Mouse (Mus musculus): ENCODE results near the gene Ccdc124. TPM values are rescaled to one million over a fixed set of nuclear protein-coding genes. Genes with fewer than 3 reads are reported as not detected.

Gene Ccdc124
- polyA plus RNA-seq, 1 experiment from 2014 or later = 162 TPM

- ATAC-seq (ENCODE audit: low FRiP score) = peak; percentile 10
- Histone ChIP-seq H3K36me3 (peaks cover 9% of the 10 kb centered on the region; the same call in 1 of the 2 replicates), H3K4me2 (peak overlapping the region; percentile 86), H3K9ac (replicated peaks) (peak overlapping the region; percentile 48), H3K27me3 (replicated peaks) (no peaks in the 10 kb centered on the region; the same call in 1 of the 2 replicates), H3K9me3 (replicated peaks) (no peaks in the 10 kb centered on the region), H3K27ac (replicated peaks) (peak overlapping the region; percentile 94), H3K4me1 (peaks cover 68% of the 10 kb centered on the region), H3K4me3 (replicated peaks) (peak overlapping the region; percentile 48)
- WGBS = 5% methylated on average over 12 of the region's 12 CpGs
These were observed 7.7 kb downstream of the Ccdc124 start for GRCm38 (mm10) chr8:70866001-70866520.

- Histone ChIP-seq H3K4me1 (peaks cover 68% of the 10 kb centered on the region), H3K27ac (replicated peaks) (peak overlapping the region; percentile 94), H3K4me3 (replicated peaks) (peak overlapping the region; percentile 48), H3K9ac (replicated peaks) (peak overlapping the region; percentile 61), H3K4me2 (peak overlapping the region; percentile 86), H3K9me3 (replicated peaks) (no peaks in the 10 kb centered on the region), H3K36me3 (peaks cover 9% of the 10 kb centered on the region; the same call in 1 of the 2 replicates), H3K27me3 (replicated peaks) (no peaks in the 10 kb centered on the region; the same call in 1 of the 2 replicates)
- peak; percentile 85 for ATAC-seq (ENCODE audit: low FRiP score)
- 0% methylated on average over 46 of the region's 46 CpGs for WGBS
These were observed 8.3 kb downstream of the Ccdc124 start for GRCm38 (mm10) chr8:70865350-70866000.

- no peaks in the 10 kb centered on the region for H3K9me3 ChIP-seq (replicated peaks)
- peak overlapping the region; percentile 94 for H3K27ac ChIP-seq (replicated peaks)
- H3K4me2 ChIP-seq = peak overlapping the region; percentile 86
- peak; percentile 22 for ATAC-seq (ENCODE audit: low FRiP score)
- no peaks in the 10 kb centered on the region; the same call in 1 of the 2 replicates for H3K27me3 ChIP-seq (replicated peaks)
- H3K9ac ChIP-seq (replicated peaks) = peak overlapping the region; percentile 61
- H3K4me1 ChIP-seq = peaks cover 64% of the 10 kb centered on the region
- H3K4me3 ChIP-seq (replicated peaks) = peak overlapping the region; percentile 48
- under 1% methylated on average over 24 of the region's 24 CpGs for WGBS
- peaks cover 9% of the 10 kb centered on the region; the same call in 1 of the 2 replicates for H3K36me3 ChIP-seq
These were observed 9.0 kb downstream of the Ccdc124 start for GRCm38 (mm10) chr8:70864712-70865221.

GRCm38 (mm10) chr8:70863956-70864711, 9.6 kb downstream of the Ccdc124 start:
- WGBS = under 1% methylated on average over 46 of the region's 46 CpGs
- ATAC-seq (ENCODE audit: low FRiP score) = no peak
- H3K4me3 ChIP-seq (replicated peaks) = peak overlapping the region; percentile 48
- H3K9ac ChIP-seq (replicated peaks) = peak overlapping the region; percentile 61
- no peaks in the 10 kb centered on the region for H3K9me3 ChIP-seq (replicated peaks)
- peaks cover 9% of the 10 kb centered on the region; the same call in 1 of the 2 replicates for H3K36me3 ChIP-seq
- H3K4me2 ChIP-seq = peak overlapping the region; percentile 86
- peaks cover 58% of the 10 kb centered on the region for H3K4me1 ChIP-seq
- H3K27me3 ChIP-seq (replicated peaks) = no peaks in the 10 kb centered on the region; the same call in 1 of the 2 replicates
- peak overlapping the region; percentile 94 for H3K27ac ChIP-seq (replicated peaks)

GRCm38 (mm10) chr8:70862824-70863641, 10.7 kb downstream of the Ccdc124 start, which contains the start of gene Kcnn1:
TSS of gene Kcnn1 (minus strand) at chr8:70863258.
- ATAC-seq (ENCODE audit: low FRiP score) = no peak
- H3K27ac ChIP-seq (replicated peaks) = peak within 1 kb of the TSS; percentile 94
- peak within 1 kb of the TSS; percentile 61 for H3K9ac ChIP-seq (replicated peaks)
- under 1% methylated on average over 55 of the region's 55 CpGs for WGBS
- H3K4me2 ChIP-seq = peak within 1 kb of the TSS; percentile 86
- H3K27me3 ChIP-seq (replicated peaks) = no peaks in the 10 kb centered on the region; the same call in 1 of the 2 replicates
- peaks cover 58% of the 10 kb centered on the region for H3K4me1 ChIP-seq
- H3K9me3 ChIP-seq (replicated peaks) = no peaks in the 10 kb centered on the region
- H3K36me3 ChIP-seq = peaks cover 6% of the 10 kb centered on the region; the same call in 1 of the 2 replicates
- peak within 1 kb of the TSS; percentile 48 for H3K4me3 ChIP-seq (replicated peaks)

GRCm38 (mm10) chr8:70857516-70857915, 16.2 kb downstream of the Ccdc124 start:
- no peaks in the 10 kb centered on the region; the same call in 1 of the 2 replicates for H3K27me3 ChIP-seq (replicated peaks)
- no peak overlapping the region; the same call in 1 of the 2 replicates for H3K27ac ChIP-seq (replicated peaks)
- peak overlapping the region; percentile 89 for H3K4me2 ChIP-seq
- H3K9ac ChIP-seq (replicated peaks) = peak overlapping the region; percentile 63; the same call in 1 of the 2 replicates
- no peak for ATAC-seq (ENCODE audit: low FRiP score)
- 13% methylated on average over 4 of the region's 4 CpGs for WGBS
- no peaks in the 10 kb centered on the region for H3K9me3 ChIP-seq (replicated peaks)
- H3K36me3 ChIP-seq = 0 out of 2 replicates have a peak, but pooled peaks cover 5% of the 10 kb centered on the region
- peaks cover 43% of the 10 kb centered on the region for H3K4me1 ChIP-seq
- no peak overlapping the region for H3K4me3 ChIP-seq (replicated peaks)

GRCm38 (mm10) chr8:70856541-70857197, 17.1 kb downstream of the Ccdc124 start:
- H3K4me3 ChIP-seq (replicated peaks) = peak overlapping the region; percentile 54
- H3K27me3 ChIP-seq (replicated peaks) = no peaks in the 10 kb centered on the region; the same call in 1 of the 2 replicates
- H3K27ac ChIP-seq (replicated peaks) = peak overlapping the region; percentile 23; the same call in 1 of the 2 replicates
- peak overlapping the region; percentile 89 for H3K4me2 ChIP-seq
- ATAC-seq (ENCODE audit: low FRiP score) = peak; percentile 86
- no peaks in the 10 kb centered on the region for H3K9me3 ChIP-seq (replicated peaks)
- H3K4me1 ChIP-seq = peaks cover 39% of the 10 kb centered on the region
- H3K9ac ChIP-seq (replicated peaks) = peak overlapping the region; percentile 63
- 7% methylated on average over 33 of the region's 33 CpGs for WGBS
- H3K36me3 ChIP-seq = peaks cover 7% of the 10 kb centered on the region; the same call in 1 of the 2 replicates

- ATAC-seq (ENCODE audit: low FRiP score) = no peak
- peaks cover 7% of the 10 kb centered on the region; the same call in 1 of the 2 replicates for H3K36me3 ChIP-seq
- H3K4me2 ChIP-seq = peak overlapping the region; percentile 89
- H3K27me3 ChIP-seq (replicated peaks) = no peaks in the 10 kb centered on the region
- 65% methylated on average over 5 of the region's 5 CpGs for WGBS
- H3K4me3 ChIP-seq (replicated peaks) = peak overlapping the region; percentile 54
- peaks cover 40% of the 10 kb centered on the region for H3K4me1 ChIP-seq
- no peak overlapping the region for H3K9ac ChIP-seq (replicated peaks)
- no peaks in the 10 kb centered on the region for H3K9me3 ChIP-seq (replicated peaks)
- H3K27ac ChIP-seq (replicated peaks) = no peak overlapping the region
These were observed 17.7 kb downstream of the Ccdc124 start for GRCm38 (mm10) chr8:70856028-70856427.

- no peak for ATAC-seq (ENCODE audit: low FRiP score)
- 76% methylated on average over 2 of the region's 2 CpGs for WGBS
- H3K9ac ChIP-seq (replicated peaks) = no peak overlapping the region
- peaks cover 37% of the 10 kb centered on the region for H3K4me1 ChIP-seq
- no peak overlapping the region for H3K4me2 ChIP-seq
- H3K36me3 ChIP-seq = peaks cover 12% of the 10 kb centered on the region; the same call in 1 of the 2 replicates
- H3K4me3 ChIP-seq (replicated peaks) = no peak overlapping the region
- H3K27me3 ChIP-seq (replicated peaks) = no peaks in the 10 kb centered on the region
- no peak overlapping the region for H3K27ac ChIP-seq (replicated peaks)
- no peaks in the 10 kb centered on the region for H3K9me3 ChIP-seq (replicated peaks)
These were observed 19.9 kb downstream of the Ccdc124 start for GRCm38 (mm10) chr8:70853863-70854262.

- no peaks in the 10 kb centered on the region for H3K9me3 ChIP-seq (replicated peaks)
- no peak overlapping the region for H3K27ac ChIP-seq (replicated peaks)
- H3K4me2 ChIP-seq = no peak overlapping the region
- peaks cover 26% of the 10 kb centered on the region for H3K4me1 ChIP-seq
- no peaks in the 10 kb centered on the region for H3K27me3 ChIP-seq (replicated peaks)
- H3K4me3 ChIP-seq (replicated peaks) = no peak overlapping the region
- no peak for ATAC-seq (ENCODE audit: low FRiP score)
- H3K9ac ChIP-seq (replicated peaks) = no peak overlapping the region
- H3K36me3 ChIP-seq = peaks cover 12% of the 10 kb centered on the region; the same call in 1 of the 2 replicates
- WGBS = 93% methylated on average over 41 of the region's 41 CpGs
These were observed 21.0 kb downstream of the Ccdc124 start for GRCm38 (mm10) chr8:70852595-70853231.
